Mouse (Mus musculus) heart, adult 2 months (tissue): ENCODE measurements around the gene Catsper3.

ENCODE experiments used
- CTCF ChIP-seq: fragments of 200-600 bp; IDR thresholded peaks from 2 replicates; pipeline ENCODE4 v1.8.1; 2022; ENCODE audit warnings: antibody characterized with exemption, mild to moderate bottlenecking, moderate library complexity
- POLR2A ChIP-seq: fragments of 200-500 bp; IDR thresholded peaks from 2 replicates; pipeline ENCODE4 v1.6.1; 2011; ENCODE audit warnings: mild to moderate bottlenecking, low read depth, low read length, control low read depth; ENCODE audit not compliant: insufficient read depth

GRCm38 (mm10) chr13:55824151-55824945 is 40.0 kb downstream of the Catsper3 start:
- TF ChIP-seq CTCF (peak; percentile 13; the same call in 1 of the 2 replicates), POLR2A (no peak)
